Mouse (Mus musculus) spleen, adult 2 months (tissue): ENCODE data around the gene Syngr3. TPM values are rescaled to one million over a fixed set of nuclear protein-coding genes. Genes with fewer than 3 reads are reported as not detected.

Source experiments
- DNase-seq, 2 experiments: peaks; one replicate each; pipeline versions ENCODE4 v3.0.0 to v3.0.0-alpha.2; 2012 to 2021; ENCODE audit warnings: low spot score in 2 of 2, low read depth in 1 of 2
- H3K27ac ChIP-seq: fragments of 200-500 bp; 2 replicates; pipeline ENCODE4 v1.5.1; 2012; ENCODE audit warnings: low read length, inconsistent platforms; ENCODE audit not compliant: insufficient read depth
- H3K27me3 ChIP-seq: fragments of 200-500 bp; 2 replicates; pipeline ENCODE4 v1.6.1; 2012; ENCODE audit warnings: mild to moderate bottlenecking, moderate library complexity, low read length, inconsistent platforms; ENCODE audit not compliant: control insufficient read depth, insufficient read depth
- H3K36me3 ChIP-seq: fragments of 200-500 bp; 2 replicates; pipeline ENCODE4 v1.6.1; 2012; ENCODE audit warnings: mild to moderate bottlenecking, low read length, inconsistent platforms; ENCODE audit not compliant: control insufficient read depth, insufficient read depth
- H3K4me1 ChIP-seq: fragments of 200-500 bp; 2 replicates; pipeline ENCODE4 v1.6.1; 2011; ENCODE audit warnings: inconsistent platforms; ENCODE audit not compliant: control insufficient read depth, insufficient read depth, insufficient read length
- H3K4me3 ChIP-seq: fragments of 200-500 bp; 2 replicates; pipeline ENCODE4 v1.5.1; 2011; ENCODE audit warnings: mild to moderate bottlenecking, inconsistent platforms; ENCODE audit not compliant: insufficient read depth, insufficient read length; ENCODE audit errors: extremely low read depth
- CTCF ChIP-seq: fragments of 200-500 bp; IDR thresholded peaks from 2 replicates; pipeline ENCODE4 v1.5.1; 2011; ENCODE audit warnings: mild to moderate bottlenecking, inconsistent platforms; ENCODE audit not compliant: insufficient read depth, insufficient read length, insufficient replicate concordance; ENCODE audit errors: extremely low read depth
- POLR2A ChIP-seq: fragments of 200-500 bp; IDR thresholded peaks from 2 replicates; pipeline ENCODE4 v1.6.1; 2011; ENCODE audit warnings: low read depth, low read length, inconsistent platforms
- WGBS: fragments of 180-500 bp; shearing (Covaris S2); methylation state at CpG from one replicate; pipeline ENCODE4 v1.1.7; 2018; 5-methylcytosine and 5-hydroxymethylcytosine counted together
- polyA plus RNA-seq: library from polyadenylated mRNA; depleted of rRNA; stranded (reverse); fragments of >200 nt; gene quantifications from 2 replicates; pipeline ENCODE4 v1.2.3, GENCODE M21; 2012

The Syngr3 gene
- polyA plus RNA-seq, 1 experiment, result 0.23 TPM

GRCm38 (mm10) chr17:24707801-24708425 is 18.2 kb upstream of the Syngr3 start:
- 2% methylated on average over 24 of the region's 24 CpGs for WGBS
- TF ChIP-seq CTCF, result no peak
- TF ChIP-seq POLR2A, result no peak
- Histone ChIP-seq H3K27me3 (no peaks in the 10 kb centered on the region), H3K4me3 (peak overlapping the region; percentile 84), H3K27ac (peak overlapping the region; percentile 55), H3K4me1 (no peaks in the 10 kb centered on the region; the same call in 1 of the 2 replicates), H3K36me3 (peaks cover 7% of the 10 kb centered on the region; the same call in 1 of the 2 replicates)
- DNase-seq, result no peak

- no peaks in the 10 kb centered on the region; the same call in 1 of the 2 replicates for H3K4me1 ChIP-seq
- H3K4me3 ChIP-seq, result peak within 1 kb of the TSS; percentile 84
- H3K36me3 ChIP-seq, result peaks cover 11% of the 10 kb centered on the region
- TF ChIP-seq CTCF, result no peak
- peak; percentile 72 for TF ChIP-seq POLR2A
- 2% methylated on average over 32 of the region's 32 CpGs for WGBS
- no peaks in the 10 kb centered on the region for H3K27me3 ChIP-seq
- peak within 1 kb of the TSS; percentile 66 for H3K27ac ChIP-seq
- peak; percentile 79 to 89 for DNase-seq
Observed at GRCm38 (mm10) chr17:24706982-24707800, 17.4 kb upstream of the Syngr3 start, which contains the start of gene Tbl3. Tbl3 (minus strand) TSS chr17:24707660.

GRCm38 (mm10) chr17:24705821-24706220 is 16.1 kb upstream of the Syngr3 start:
- Histone ChIP-seq H3K4me1 (no peaks in the 10 kb centered on the region; the same call in 1 of the 2 replicates), H3K36me3 (peaks cover 23% of the 10 kb centered on the region), H3K27me3 (no peaks in the 10 kb centered on the region), H3K27ac (no peak overlapping the region), H3K4me3 (no peak overlapping the region)
- TF ChIP-seq CTCF (no peak), POLR2A (no peak)
- 94% methylated on average over 3 of the region's 3 CpGs for WGBS
- no peak for DNase-seq

- Histone ChIP-seq H3K4me1 (no peaks in the 10 kb centered on the region; the same call in 1 of the 2 replicates), H3K27ac (no peak overlapping the region), H3K4me3 (no peak overlapping the region), H3K27me3 (no peaks in the 10 kb centered on the region), H3K36me3 (peaks cover 23% of the 10 kb centered on the region)
- TF ChIP-seq CTCF (no peak), POLR2A (no peak)
- 93% methylated on average over 9 of the region's 9 CpGs for WGBS
- DNase-seq, result no peak
Observed at GRCm38 (mm10) chr17:24701251-24701650, 11.5 kb upstream of the Syngr3 start.

GRCm38 (mm10) chr17:24699473-24699872 is 9.7 kb upstream of the Syngr3 start:
- Histone ChIP-seq H3K4me3 (no peak overlapping the region), H3K27me3 (no peaks in the 10 kb centered on the region), H3K4me1 (no peaks in the 10 kb centered on the region; the same call in none of the 2 replicates), H3K36me3 (peaks cover 21% of the 10 kb centered on the region), H3K27ac (no peak overlapping the region)
- WGBS, result 89% methylated on average over 2 of the region's 2 CpGs
- DNase-seq, result no peak
- TF ChIP-seq POLR2A, result no peak
- TF ChIP-seq CTCF, result no peak

- TF ChIP-seq POLR2A (no peak), CTCF (no peak)
- Histone ChIP-seq H3K27me3 (no peaks in the 10 kb centered on the region), H3K4me3 (no peak overlapping the region), H3K36me3 (peaks cover 15% of the 10 kb centered on the region), H3K4me1 (no peaks in the 10 kb centered on the region; the same call in none of the 2 replicates), H3K27ac (no peak overlapping the region)
- 83% methylated on average over 9 of the region's 9 CpGs for WGBS
- DNase-seq, result no peak
Observed at GRCm38 (mm10) chr17:24698715-24699114, 9.0 kb upstream of the Syngr3 start.
